Mouse (Mus musculus) heart, adult 9 months (tissue): ENCODE data around the gene Nfs1.
"Not testable (repeated sequence)": the region's sequence is repeated elsewhere in the genome, so short reads cannot be mapped to it uniquely, and the experiment has no call there.

Experiments used
- DNase-seq, 2 experiments: peaks; one replicate each; pipeline ENCODE4 v3.0.0; 2022; ENCODE audit warnings: low spot score in 2 of 2

Gene Nfs1

GRCm38 (mm10) chr2:156143953-156144724, at the start of gene Nfs1, which contains the start of gene Romo1:
Nfs1 (minus strand) TSS chr2:156144186.
Romo1 (plus strand) TSS chr2:156144039.
- DNase-seq, result peak; percentile 85 to 89

- DNase-seq, result no peak
These were observed 49.3 kb upstream of the Nfs1 start for GRCm38 (mm10) chr2:156193066-156193862.

GRCm38 (mm10) chr2:156192068-156192467, 48.1 kb upstream of the Nfs1 start:
- DNase-seq, result no peak

GRCm38 (mm10) chr2:156191540-156191939, 47.6 kb upstream of the Nfs1 start:
- DNase-seq, result no peak

- peak; percentile 41 to 58 for DNase-seq
These were observed 46.3 kb upstream of the Nfs1 start for GRCm38 (mm10) chr2:156190004-156190896.

GRCm38 (mm10) chr2:156189241-156189640, 45.3 kb upstream of the Nfs1 start:
- DNase-seq, result not testable (repeated sequence)

- DNase-seq, result no peak
These were observed 37.6 kb upstream of the Nfs1 start for GRCm38 (mm10) chr2:156181592-156181991.

- peak in 1 of 2 experiments; percentile 24 for DNase-seq
These were observed 37.0 kb upstream of the Nfs1 start for GRCm38 (mm10) chr2:156180824-156181590.

GRCm38 (mm10) chr2:156180094-156180821, 36.3 kb upstream of the Nfs1 start, which contains the start of gene Rbm39:
Rbm39 (minus strand) TSS chr2:156180238.
- peak; percentile 99 to 100 for DNase-seq

GRCm38 (mm10) chr2:156179796-156180093, 35.8 kb upstream of the Nfs1 start:
- DNase-seq, result no peak

GRCm38 (mm10) chr2:156179046-156179795, 35.2 kb upstream of the Nfs1 start:
- DNase-seq, result peak; percentile 68 to 77

GRCm38 (mm10) chr2:156177651-156178050, 33.7 kb upstream of the Nfs1 start:
- DNase-seq, result no peak

- DNase-seq, result no peak
These were observed 33.1 kb upstream of the Nfs1 start for GRCm38 (mm10) chr2:156177079-156177478.

- no peak for DNase-seq
These were observed 22.6 kb upstream of the Nfs1 start for GRCm38 (mm10) chr2:156166557-156166956.

GRCm38 (mm10) chr2:156165478-156165877, 21.5 kb upstream of the Nfs1 start:
- DNase-seq, result no peak

- no peak for DNase-seq
These were observed 7.6 kb upstream of the Nfs1 start for GRCm38 (mm10) chr2:156151538-156151937.

- DNase-seq, result no peak
These were observed 3.4 kb upstream of the Nfs1 start for GRCm38 (mm10) chr2:156147316-156147915.

GRCm38 (mm10) chr2:156146272-156146989, 2.4 kb upstream of the Nfs1 start:
- no peak for DNase-seq
